Mouse (Mus musculus): Measurements from ENCODE around the gene Pla2g2c.

Pla2g2c gene

DNA sequence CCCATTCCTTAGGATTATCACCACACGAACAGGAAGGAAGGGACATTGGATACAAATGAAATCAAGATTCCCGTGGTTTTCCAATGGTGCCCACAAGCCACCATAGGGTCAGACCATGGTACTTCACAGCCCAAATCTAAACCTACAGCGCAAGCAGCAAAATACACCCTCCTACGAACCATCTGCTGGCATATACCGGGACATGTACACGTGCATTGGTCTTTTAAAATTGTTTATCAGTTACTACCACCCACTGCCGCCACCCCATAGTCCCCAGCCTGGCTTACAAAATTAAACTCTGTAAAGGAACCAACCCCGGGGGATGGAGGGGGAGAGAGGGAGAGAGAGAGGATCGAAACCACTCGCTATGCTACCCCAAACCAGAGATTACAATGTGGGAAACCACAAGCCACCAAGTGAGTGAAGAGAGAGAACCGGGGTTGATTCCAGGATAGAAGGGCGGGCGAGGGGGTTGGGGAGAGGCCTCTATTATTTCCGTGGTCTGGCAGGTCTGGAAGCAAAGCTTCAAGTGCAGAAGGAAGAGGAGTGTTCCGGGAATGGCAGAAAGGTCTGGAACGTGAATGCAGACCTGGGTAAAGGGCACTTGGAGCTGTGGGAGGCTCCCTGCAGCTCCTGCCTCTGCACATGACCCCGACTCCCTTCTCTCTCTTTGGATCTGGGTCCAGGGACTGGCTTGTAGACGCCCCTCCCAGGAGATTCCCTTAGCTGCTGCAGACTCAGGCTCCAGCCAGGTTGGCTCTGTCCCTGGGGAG, at the start of gene Pla2g2c:
TSS of gene Pla2g2c (plus strand) at position 439 of the 773 bp plus-strand sequence.
- DNase-seq, result no peak

- DNase-seq, result peak; percentile 44
Measured at GRCm38 (mm10) chr4:138676480-138676879, 48.1 kb upstream of the Pla2g2c start.

DNA sequence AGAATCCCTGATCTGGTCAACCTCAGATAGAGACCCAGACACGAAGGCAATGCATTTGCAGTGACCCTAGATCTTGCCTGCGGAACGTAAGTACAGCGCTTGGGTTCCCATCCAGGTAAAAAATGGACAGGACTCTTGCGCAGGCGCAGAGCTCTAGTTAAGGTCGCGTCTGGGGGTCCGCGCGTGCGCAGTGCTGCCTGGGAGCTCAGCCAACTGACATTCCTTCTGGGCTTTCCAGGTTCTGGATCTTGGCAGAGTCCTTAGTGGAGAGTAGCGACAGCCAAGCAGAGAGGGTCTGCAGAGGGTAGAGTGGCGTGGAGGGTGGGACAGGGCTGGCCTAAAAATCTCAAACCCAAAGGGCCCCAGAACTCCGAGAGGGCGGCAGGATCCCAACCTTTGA, 47.0 kb upstream of the Pla2g2c start:
- no peak for DNase-seq

GRCm38 (mm10) chr4:138680124-138680523, 44.5 kb upstream of the Pla2g2c start:
- DNase-seq, result no peak

- DNase-seq, result no peak
Measured at GRCm38 (mm10) chr4:138682760-138683159, 41.8 kb upstream of the Pla2g2c start.

GRCm38 (mm10) chr4:138685813-138686212, 38.8 kb upstream of the Pla2g2c start:
- no peak for DNase-seq

DNA sequence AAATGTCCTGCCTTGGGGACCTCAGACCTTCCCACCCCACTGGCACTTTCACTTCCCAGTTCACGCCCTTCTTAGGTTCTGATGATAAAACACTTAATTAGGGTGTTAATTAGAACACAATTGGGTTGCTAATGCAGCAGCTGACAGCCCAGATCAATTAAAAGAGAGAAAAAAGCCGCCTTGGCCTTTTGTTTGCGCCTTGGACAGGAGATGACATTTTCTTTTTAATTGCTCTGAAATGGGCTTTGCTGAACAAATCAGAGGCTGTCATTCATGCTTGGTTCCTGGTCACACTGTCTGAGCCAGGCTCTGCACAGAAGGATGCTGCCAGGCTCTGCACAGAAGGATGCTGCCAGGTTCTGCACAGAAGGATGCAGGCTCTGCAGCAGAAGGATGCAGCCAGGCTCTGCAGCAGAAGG, 35.5 kb upstream of the Pla2g2c start:
- no peak for DNase-seq

DNA sequence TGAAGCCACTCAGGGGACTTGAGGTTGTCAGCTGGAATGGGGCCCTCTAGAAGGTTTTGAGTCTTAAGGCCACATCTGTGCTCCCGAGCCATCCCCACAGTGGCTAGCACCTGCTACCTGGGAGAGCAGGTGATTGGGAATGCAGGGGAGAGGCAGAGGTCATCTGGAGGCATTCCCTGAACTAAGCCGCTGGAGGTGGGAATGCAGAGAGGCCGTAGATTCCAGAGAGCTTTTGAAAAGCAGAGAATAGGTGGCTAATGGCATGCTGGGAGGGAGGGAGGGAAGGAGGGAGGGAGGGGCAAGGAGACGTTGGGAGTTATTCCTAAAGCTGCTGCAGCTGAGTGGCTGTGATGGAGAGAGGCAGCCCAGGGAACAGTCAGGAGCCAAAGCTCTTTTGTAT, 34.0 kb upstream of the Pla2g2c start:
- DNase-seq, result no peak

DNA sequence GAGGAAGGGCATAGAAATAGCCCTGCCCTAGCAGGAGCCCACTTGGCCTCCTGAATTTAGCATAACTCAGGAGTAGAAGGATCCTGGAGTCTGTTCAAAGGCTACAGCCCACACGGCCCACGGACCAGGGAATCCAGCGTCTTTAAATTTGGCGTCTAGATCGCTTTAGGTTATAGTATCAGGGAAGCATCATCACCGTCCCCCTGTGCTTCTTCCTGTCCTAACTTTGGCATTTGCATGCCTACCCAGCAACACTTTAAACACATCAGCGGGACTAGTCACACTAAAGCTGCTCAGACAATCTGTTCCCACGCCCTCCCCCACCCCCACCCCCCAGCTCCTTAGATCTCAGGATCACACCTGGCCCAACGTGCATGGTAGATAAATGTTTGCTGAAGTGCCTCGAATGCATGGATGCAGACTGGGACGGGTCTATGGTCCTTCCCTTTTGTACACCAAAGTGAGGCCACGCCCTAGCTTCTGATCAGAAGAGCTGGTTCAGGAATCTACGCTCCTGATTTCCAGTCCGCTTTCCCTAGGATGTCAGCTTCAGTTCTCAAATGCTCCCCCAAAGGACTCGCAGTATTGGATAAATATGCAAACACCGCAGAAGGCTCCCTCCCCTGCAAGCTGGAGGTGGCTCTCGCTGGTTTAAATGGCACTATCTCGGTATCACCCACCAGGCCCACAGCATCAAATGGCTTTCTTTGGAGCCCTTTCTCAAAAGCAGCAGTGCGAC, 33.0 kb upstream of the Pla2g2c start:
- no peak for DNase-seq

DNA sequence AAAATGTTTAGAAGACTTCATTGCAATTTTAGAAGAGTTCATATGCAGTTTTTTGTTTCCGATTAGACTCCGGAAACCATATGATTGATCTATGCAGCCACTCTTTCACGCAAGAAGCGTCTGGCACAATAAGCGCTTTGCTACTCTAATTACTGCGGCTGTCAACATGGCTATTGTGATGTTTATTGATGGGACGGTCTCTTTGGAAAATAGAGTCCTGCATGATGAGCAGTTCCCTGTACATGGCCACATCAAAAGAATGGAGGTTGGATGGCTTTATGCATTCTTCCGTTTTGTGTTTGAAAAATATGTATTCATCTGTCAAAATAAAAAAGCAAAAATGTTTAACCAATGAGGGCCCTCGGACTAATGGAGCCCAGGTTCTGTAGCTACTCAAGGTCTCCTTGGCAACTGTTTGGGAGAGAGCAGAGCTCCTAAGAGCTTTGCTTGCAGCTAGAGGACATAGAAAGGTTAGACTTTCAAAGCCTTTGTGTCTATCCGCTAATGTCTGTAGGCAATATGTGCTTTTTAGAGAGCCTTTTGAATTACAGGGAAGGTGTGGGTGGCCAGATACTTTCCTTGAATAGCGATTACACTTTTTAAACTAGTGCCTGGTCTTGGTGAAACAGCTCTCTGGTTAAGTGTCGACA, 31.4 kb upstream of the Pla2g2c start:
- no peak for DNase-seq

DNA sequence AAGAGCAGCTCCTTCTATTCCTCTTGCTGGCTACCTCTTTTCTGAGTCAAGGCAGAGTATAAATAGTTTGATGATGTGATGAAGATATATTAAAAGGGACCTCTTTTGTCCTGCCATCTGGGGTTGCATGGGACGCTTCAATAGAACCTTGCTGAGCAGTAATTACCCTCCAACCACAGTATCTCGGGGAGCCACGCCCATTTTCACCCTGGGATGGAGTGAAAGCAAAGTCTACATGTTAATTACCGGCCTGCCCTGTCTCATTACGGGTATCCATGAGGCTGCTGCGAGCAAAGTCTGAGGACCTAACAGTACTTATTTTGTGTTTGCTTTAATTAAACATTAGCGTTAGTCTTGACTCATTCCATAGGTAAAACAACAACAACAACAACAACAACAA, 27.9 kb upstream of the Pla2g2c start:
- no peak for DNase-seq

DNA sequence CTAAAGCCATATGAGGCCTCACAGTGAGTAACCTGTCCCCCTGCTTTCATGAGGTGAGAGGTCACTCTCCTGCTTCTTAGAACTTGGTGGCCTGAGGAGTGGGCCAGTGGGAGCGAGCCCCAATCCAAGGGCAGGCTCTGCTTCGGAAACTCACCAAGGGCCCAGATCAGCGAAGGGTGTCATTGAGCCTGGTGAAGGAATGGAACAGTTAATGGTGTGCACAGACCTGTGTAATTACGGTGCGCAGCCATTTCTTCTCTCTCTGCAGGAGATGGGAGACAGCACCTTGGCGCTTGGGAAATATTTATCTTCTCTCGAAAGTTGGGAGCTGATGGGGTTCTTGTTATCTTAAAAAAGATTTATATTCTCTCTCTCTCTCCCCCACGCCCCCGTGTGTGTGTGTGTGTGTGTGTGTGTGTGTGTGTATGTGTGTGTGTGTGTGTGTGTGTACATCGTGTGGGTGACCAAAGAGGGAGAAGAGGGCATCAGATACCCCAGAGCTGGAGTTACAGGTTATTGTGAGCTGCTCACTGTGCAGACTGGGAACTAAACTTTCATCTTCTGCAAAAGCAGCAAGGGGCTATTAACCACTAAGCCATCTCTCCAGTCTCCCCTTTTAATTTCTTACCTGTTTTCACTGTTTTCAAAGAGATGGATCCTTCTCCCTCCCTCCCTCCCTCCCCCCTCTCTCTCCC, 27.3 kb upstream of the Pla2g2c start:
- DNase-seq, result no peak

GRCm38 (mm10) chr4:138698296-138698695, 26.3 kb upstream of the Pla2g2c start:
- DNase-seq, result no peak

DNA sequence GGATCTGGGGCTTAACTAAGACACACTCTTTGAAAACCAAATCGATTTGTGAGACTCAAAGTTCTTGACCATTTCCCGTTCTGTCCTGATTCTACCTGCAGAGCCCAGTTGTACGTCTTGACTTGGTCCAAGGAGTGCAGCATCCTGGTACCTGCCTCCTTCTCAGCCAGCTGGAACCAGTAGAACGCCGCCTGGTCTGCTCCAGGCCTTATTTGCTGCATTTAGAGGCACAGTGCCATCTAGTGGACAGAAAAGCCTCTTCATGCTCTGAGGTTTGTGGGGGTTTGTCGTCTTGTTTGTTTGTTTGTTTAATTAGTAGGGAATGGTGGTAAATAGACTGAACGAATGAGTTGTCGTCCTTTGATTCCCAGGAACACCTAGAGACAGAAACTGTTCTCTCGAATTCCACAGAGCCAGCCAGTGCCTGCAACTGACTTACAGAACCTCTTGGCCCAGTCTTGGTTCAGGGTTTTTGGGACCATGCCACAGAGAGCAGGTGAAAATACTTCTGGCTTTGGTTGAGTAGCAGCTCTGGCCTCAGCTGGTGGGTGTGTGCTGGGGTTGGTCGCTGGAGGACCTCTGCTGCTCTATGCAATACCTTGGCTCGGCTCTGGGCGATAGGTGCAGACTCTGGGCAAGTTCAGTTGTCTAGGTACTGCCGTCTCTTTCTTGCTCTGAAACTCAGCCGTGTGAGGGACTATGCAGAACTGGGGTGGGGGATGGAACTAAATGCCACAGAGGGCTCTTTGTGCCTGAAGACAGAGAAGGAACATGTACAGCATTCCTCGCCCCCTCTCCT, 24.2 kb upstream of the Pla2g2c start:
- peak; percentile 55 for DNase-seq

DNA sequence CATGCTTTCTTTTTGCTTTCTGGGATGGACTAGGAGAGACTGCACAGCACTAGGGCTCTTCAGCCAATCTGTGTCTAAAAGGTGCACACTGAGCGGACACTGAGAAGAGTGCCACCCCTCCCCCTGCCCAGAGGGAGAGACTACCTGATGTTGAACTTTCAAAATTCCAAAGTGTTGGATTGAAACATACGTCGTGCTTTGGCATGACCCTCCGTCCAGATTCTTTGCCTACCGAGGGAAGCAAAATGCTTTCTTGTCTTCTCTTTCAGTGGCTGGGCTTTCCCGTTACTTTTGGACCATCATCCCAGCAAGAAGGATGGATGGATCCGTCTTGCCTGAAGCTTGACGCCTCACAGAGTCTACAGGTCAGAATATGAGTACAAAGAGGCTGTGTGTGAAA, 23.5 kb upstream of the Pla2g2c start:
- no peak for DNase-seq

DNA sequence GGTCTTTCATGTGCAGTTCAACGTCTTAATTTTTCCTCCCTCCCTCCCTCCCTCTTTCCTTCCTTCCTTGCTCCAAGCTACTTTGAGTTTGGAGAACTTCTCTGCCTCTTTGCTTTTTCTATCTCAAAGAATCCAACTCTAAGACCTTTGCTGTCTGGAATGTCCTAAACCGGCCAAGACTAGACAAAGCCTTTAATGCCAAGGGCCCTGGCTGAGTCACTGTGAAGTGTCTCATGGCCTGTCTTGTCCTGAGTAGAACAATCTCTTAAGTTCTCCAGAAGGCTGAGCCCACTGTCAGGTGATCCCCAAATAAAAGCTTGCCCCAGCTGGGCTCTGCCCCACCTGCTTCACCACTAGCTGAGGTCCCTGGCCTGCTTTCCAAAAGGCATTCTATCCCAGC, 22.6 kb upstream of the Pla2g2c start:
- no peak for DNase-seq

GRCm38 (mm10) chr4:138702528-138702927, 22.1 kb upstream of the Pla2g2c start:
- no peak for DNase-seq

GRCm38 (mm10) chr4:138703591-138703990, 21.0 kb upstream of the Pla2g2c start:
- no peak for DNase-seq

- no peak for DNase-seq
Measured at GRCm38 (mm10) chr4:138704169-138704568, 20.4 kb upstream of the Pla2g2c start.

DNA sequence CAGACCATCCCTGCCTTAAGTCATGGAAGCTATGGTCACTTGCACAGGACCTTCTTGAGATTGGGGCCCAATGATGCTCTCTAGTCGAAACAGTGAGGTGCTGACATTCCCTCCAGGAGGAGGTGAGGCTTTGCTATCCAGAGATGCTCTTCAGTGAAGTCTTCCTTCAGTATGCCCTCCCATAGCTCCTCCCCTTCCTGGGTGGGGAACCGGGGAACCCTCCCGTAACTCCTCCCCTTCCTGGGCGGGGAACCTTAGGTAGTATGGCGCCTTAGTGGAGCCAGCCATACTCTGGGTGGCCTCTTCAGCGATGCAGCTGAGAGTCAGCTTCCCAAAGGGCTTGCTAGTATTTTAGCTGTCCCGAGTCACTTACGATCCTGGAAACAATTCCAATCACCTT, 18.0 kb upstream of the Pla2g2c start:
- DNase-seq, result no peak

GRCm38 (mm10) chr4:138708636-138709035, 16.0 kb upstream of the Pla2g2c start:
- DNase-seq, result peak; percentile 76

DNA sequence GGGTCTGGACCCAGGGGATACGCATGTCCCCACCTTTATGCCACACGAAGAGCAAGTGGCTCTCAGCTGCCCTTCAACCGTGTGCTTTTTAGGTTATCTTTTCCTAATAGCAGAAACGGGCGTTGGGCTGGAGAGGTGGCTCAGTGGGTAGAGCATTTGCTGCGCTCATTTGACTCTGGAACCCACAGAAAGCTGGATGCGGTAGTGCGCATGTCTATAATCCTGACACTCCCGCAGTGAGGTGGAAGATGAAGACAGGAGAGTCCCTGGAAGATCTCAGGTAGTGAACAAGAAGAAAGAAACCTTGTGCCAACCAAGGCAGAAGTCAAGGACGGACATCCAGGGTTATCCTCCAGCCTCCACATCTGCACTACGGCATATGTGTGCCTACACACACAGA, 15.3 kb upstream of the Pla2g2c start:
- DNase-seq, result no peak

All from lung, postnatal 14 days (tissue).